Mouse (Mus musculus): ENCODE data around the gene BC048562. TPM values are rescaled to one million over a fixed set of nuclear protein-coding genes. Genes with fewer than 3 reads are reported as not detected.

The BC048562 gene
- polyA plus RNA-seq, 1 experiment from 2014 or later, result not detected

Other genes with a start within 250 kb of the BC048562 start
- gene Bsn, start 246.1 kb upstream of the BC048562 start, polyA plus RNA-seq (2014; fragmentation: Nextera tagmentation; extraction: Ambion mirVana), result 3.0 and 4.3 TPM in 2 replicates
- gene Dag1, start 172.5 kb upstream of the BC048562 start, polyA plus RNA-seq (2014; fragmentation: Nextera tagmentation; extraction: Ambion mirVana), result 62.4 and 65.9 TPM in 2 replicates
- 63.8 and 65.1 TPM in 2 replicates for gene Nicn1, start 146.1 kb upstream of the BC048562 start, polyA plus RNA-seq (2014; fragmentation: Nextera tagmentation; extraction: Ambion mirVana)
- 18.8 and 18.9 TPM in 2 replicates for gene Amt, start 139.6 kb upstream of the BC048562 start, polyA plus RNA-seq (2014; fragmentation: Nextera tagmentation; extraction: Ambion mirVana)
- gene Rhoa, start 130.4 kb upstream of the BC048562 start, polyA plus RNA-seq (2014; fragmentation: Nextera tagmentation; extraction: Ambion mirVana), result 236 and 274 TPM in 2 replicates
- gene Tcta, start 130.3 kb upstream of the BC048562 start, polyA plus RNA-seq (2014; fragmentation: Nextera tagmentation; extraction: Ambion mirVana), result 30.8 and 31.4 TPM in 2 replicates
- 700 and 705 TPM in 2 replicates for gene Gpx1, start 97.6 kb upstream of the BC048562 start, polyA plus RNA-seq (2014; fragmentation: Nextera tagmentation; extraction: Ambion mirVana)
- gene Usp4, start 88.6 kb upstream of the BC048562 start, polyA plus RNA-seq (2014; fragmentation: Nextera tagmentation; extraction: Ambion mirVana), result 141 and 145 TPM in 2 replicates
- gene 1700102P08Rik, start 43.7 kb upstream of the BC048562 start, polyA plus RNA-seq (2014; fragmentation: Nextera tagmentation; extraction: Ambion mirVana), result 0.84 and 1.3 TPM in 2 replicates
- gene Ccdc36, start 8.0 kb upstream of the BC048562 start, polyA plus RNA-seq (2014; fragmentation: Nextera tagmentation; extraction: Ambion mirVana), result 0.62 and 0.77 TPM in 2 replicates
- 50.2 and 58.2 TPM in 2 replicates for gene Ccdc71, start 24.0 kb downstream of the BC048562 start, polyA plus RNA-seq (2014; fragmentation: Nextera tagmentation; extraction: Ambion mirVana)
- gene Klhdc8b, start 25.1 kb downstream of the BC048562 start, polyA plus RNA-seq (2014; fragmentation: Nextera tagmentation; extraction: Ambion mirVana), result 25.4 and 28.9 TPM in 2 replicates
- 17.2 and 18.1 TPM in 2 replicates for gene Lamb2, start 43.3 kb downstream of the BC048562 start, polyA plus RNA-seq (2014; fragmentation: Nextera tagmentation; extraction: Ambion mirVana)
- gene Usp19, start 54.1 kb downstream of the BC048562 start, polyA plus RNA-seq (2014; fragmentation: Nextera tagmentation; extraction: Ambion mirVana), result 73.8 and 79.9 TPM in 2 replicates
- 120 and 129 TPM in 2 replicates for gene Qars, start 71.2 kb downstream of the BC048562 start, polyA plus RNA-seq (2014; fragmentation: Nextera tagmentation; extraction: Ambion mirVana)
- gene Qrich1, start 80.3 kb downstream of the BC048562 start, polyA plus RNA-seq (2014; fragmentation: Nextera tagmentation; extraction: Ambion mirVana), result 164 and 169 TPM in 2 replicates
- 179 and 189 TPM in 2 replicates for gene Impdh2, start 123.8 kb downstream of the BC048562 start, polyA plus RNA-seq (2014; fragmentation: Nextera tagmentation; extraction: Ambion mirVana)
- 52.1 and 58.2 TPM in 2 replicates for gene Ndufaf3, start 131.0 kb downstream of the BC048562 start, polyA plus RNA-seq (2014; fragmentation: Nextera tagmentation; extraction: Ambion mirVana)
- gene Dalrd3, start 133.4 kb downstream of the BC048562 start, polyA plus RNA-seq (2014; fragmentation: Nextera tagmentation; extraction: Ambion mirVana), result 173 and 190 TPM in 2 replicates
- gene Wdr6, start 142.3 kb downstream of the BC048562 start, polyA plus RNA-seq (2014; fragmentation: Nextera tagmentation; extraction: Ambion mirVana), result 166 and 179 TPM in 2 replicates
- 10.5 and 11.7 TPM in 2 replicates for gene P4htm, start 161.2 kb downstream of the BC048562 start, polyA plus RNA-seq (2014; fragmentation: Nextera tagmentation; extraction: Ambion mirVana)
- gene Arih2, start 212.9 kb downstream of the BC048562 start, polyA plus RNA-seq (2014; fragmentation: Nextera tagmentation; extraction: Ambion mirVana), result 54.8 and 55.9 TPM in 2 replicates
- gene Slc25a20, start 225.6 kb downstream of the BC048562 start, polyA plus RNA-seq (2014; fragmentation: Nextera tagmentation; extraction: Ambion mirVana), result 31.0 and 32.8 TPM in 2 replicates